Mouse (Mus musculus) hindbrain, embryonic 10.5 days (tissue): ENCODE data around the gene Yy1. TPM values are rescaled to one million over a fixed set of nuclear protein-coding genes. Genes with fewer than 3 reads are reported as not detected.

Experiments used
- DNase-seq: peaks from one replicate; pipeline ENCODE4 v3.0.0-alpha.2; 2017; ENCODE audit warnings: low spot score
- H3K27ac ChIP-seq: fragments of 300-500 bp; sonication (generic); 2 replicates; pipeline ENCODE4 v1.5.1; 2016; ENCODE audit warnings: mild to moderate bottlenecking, moderate library complexity
- H3K27me3 ChIP-seq: fragments of 300-500 bp; sonication (generic); 2 replicates; pipeline ENCODE4 v1.6.1; 2016; ENCODE audit warnings: mild to moderate bottlenecking; ENCODE audit not compliant: poor library complexity, insufficient read depth, severe bottlenecking
- H3K36me3 ChIP-seq: fragments of 300-500 bp; sonication (generic); 2 replicates; pipeline ENCODE4 v1.6.1; 2016; ENCODE audit warnings: mild to moderate bottlenecking, moderate library complexity
- H3K4me1 ChIP-seq: fragments of 300-500 bp; sonication (generic); replicated peaks from 2 replicates; pipeline ENCODE4 v1.6.1; 2016; ENCODE audit warnings: mild to moderate bottlenecking
- H3K4me3 ChIP-seq: fragments of 300-500 bp; sonication (generic); 2 replicates; pipeline ENCODE4 v1.5.1; 2016; ENCODE audit warnings: mild to moderate bottlenecking, moderate library complexity
- H3K9me3 ChIP-seq: fragments of 300-500 bp; sonication (generic); 2 replicates; pipeline ENCODE4 v1.6.1; 2016; ENCODE audit warnings: mild to moderate bottlenecking, moderate library complexity
- WGBS: fragments of 180-500 bp; shearing (Covaris S2); methylation state at CpG from one replicate; pipeline ENCODE4 v1.1.7; 2016; 5-methylcytosine and 5-hydroxymethylcytosine counted together
- polyA plus RNA-seq: library from polyadenylated mRNA; unstranded; fragments of >200 nt; fragmentation: Nextera tagmentation; extraction: Ambion mirVana; gene quantifications from 2 replicates; pipeline ENCODE4 v1.2.1, GENCODE M21; 2016

The Yy1 gene
- polyA plus RNA-seq, 1 experiment from 2014 or later, result 18.6 TPM

DNA sequence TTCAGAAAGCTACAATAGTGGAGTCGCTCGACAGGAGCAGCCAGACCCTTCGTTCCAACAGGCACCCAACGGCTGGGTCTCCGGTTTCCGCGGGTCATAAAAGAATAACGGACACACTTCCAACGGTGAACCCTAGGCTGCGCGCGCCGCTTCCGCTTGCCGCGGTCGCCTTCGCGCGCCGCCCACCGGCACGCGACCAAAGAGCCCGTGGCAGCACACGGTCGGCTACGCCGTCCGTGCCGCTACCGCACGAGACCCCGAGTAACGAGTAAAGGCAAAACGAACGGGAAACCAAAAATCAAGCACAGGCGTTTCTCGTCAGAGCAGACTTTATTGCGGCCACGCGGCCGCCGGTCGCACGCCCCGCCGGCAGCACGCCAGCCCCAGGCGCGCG, 624 bp upstream of the Yy1 start:
- Histone ChIP-seq H3K27me3 (no peaks in the 10 kb centered on the region), H3K9me3 (no peaks in the 10 kb centered on the region), H3K4me3 (peak overlapping the region; percentile 97), H3K36me3 (peaks cover 13% of the 10 kb centered on the region), H3K4me1 (peaks cover 36% of the 10 kb centered on the region), H3K27ac (peak overlapping the region; percentile 97)
- peak; percentile 80 for DNase-seq
- WGBS, result under 1% methylated on average over 52 of the region's 52 CpGs

DNA sequence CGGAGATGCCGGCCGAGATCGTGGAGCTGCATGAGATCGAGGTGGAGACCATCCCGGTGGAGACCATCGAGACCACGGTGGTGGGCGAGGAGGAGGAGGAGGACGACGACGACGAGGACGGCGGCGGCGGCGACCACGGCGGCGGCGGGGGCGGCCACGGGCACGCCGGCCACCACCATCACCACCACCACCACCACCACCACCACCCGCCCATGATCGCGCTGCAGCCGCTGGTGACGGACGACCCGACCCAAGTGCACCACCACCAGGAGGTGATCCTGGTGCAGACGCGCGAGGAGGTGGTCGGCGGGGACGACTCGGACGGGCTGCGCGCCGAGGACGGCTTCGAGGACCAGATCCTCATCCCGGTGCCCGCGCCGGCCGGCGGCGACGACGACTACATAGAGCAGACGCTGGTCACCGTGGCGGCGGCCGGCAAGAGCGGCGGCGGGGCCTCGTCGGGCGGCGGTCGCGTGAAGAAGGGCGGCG, 724 bp downstream of the Yy1 start:
- Histone ChIP-seq H3K9me3 (no peaks in the 10 kb centered on the region), H3K4me3 (peak overlapping the region; percentile 97), H3K36me3 (peaks cover 12% of the 10 kb centered on the region), H3K4me1 (peaks cover 36% of the 10 kb centered on the region), H3K27ac (peak overlapping the region; percentile 97), H3K27me3 (no peaks in the 10 kb centered on the region)
- WGBS, result under 1% methylated on average over 68 of the region's 71 CpGs
- DNase-seq, result peak; percentile 38

DNA sequence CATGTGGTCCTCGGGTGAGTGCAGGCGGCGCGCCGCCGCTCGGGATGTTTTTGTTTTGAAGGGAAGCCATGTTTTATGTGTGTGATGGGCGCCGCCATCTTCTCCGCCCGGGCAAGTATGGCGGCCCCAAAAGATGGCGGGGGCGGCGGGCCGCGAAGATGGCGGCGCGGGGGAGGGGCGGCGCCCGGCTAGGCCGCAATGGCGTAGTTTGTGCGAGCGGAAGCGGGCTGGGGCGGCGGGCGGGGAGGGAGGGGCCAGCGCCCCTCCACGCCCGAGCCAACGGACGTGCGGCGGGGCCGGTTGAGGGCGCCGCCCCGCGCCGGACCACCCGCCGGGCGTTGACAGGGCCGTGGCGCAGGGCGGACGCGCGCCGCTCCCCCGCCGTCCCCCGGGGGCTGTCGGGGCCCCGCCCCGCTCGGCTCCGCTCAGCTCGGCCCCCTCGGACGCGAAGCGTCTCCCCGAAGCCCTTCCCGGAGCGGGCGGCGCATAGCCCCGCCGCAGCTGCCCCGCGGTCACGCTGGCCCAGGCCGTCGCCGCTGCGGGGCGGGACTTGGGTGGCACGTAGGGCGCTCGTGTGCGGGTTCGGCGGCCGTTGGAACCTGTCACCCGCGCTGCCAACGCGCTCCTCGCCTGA, 1.4 kb downstream of the Yy1 start:
- Histone ChIP-seq H3K4me3 (peak overlapping the region; percentile 97), H3K27me3 (no peaks in the 10 kb centered on the region), H3K36me3 (peaks cover 16% of the 10 kb centered on the region), H3K9me3 (no peaks in the 10 kb centered on the region), H3K4me1 (peaks cover 36% of the 10 kb centered on the region), H3K27ac (peak overlapping the region; percentile 97)
- under 1% methylated on average over 94 of the region's 94 CpGs for WGBS
- DNase-seq, result peak; percentile 83

DNA sequence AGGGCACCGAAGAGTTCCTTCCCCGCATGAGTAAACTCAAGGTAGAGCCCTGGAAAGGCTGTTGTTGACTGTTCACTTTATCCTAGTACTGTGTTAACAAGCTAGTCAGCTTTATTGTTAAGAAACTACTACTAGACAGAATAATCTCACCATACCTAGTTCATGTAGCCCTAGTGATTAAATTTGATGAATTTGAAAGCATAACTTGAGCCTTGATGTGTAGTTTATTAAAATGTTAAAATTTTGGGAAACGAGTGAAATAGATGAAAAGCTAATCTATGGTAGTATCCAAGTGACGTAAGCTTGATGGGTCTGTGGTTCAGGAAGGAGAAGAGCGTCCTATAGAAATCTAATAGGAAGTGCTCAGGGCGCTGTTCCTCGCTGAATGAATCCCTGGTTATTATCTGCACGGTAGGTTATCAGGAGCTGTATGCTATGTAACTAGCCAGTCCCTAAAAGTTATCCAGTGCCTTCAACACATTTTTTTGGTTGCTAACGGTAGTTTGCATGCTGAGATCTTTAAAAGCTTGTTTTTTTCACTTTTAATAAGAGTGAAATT, 2.3 kb downstream of the Yy1 start:
- Histone ChIP-seq H3K27me3 (no peaks in the 10 kb centered on the region), H3K9me3 (no peaks in the 10 kb centered on the region), H3K4me3 (peak overlapping the region; percentile 97), H3K27ac (peak overlapping the region; percentile 97), H3K4me1 (peaks cover 40% of the 10 kb centered on the region), H3K36me3 (peaks cover 23% of the 10 kb centered on the region)
- 32% methylated on average over 9 of the region's 9 CpGs for WGBS
- no peak for DNase-seq

DNA sequence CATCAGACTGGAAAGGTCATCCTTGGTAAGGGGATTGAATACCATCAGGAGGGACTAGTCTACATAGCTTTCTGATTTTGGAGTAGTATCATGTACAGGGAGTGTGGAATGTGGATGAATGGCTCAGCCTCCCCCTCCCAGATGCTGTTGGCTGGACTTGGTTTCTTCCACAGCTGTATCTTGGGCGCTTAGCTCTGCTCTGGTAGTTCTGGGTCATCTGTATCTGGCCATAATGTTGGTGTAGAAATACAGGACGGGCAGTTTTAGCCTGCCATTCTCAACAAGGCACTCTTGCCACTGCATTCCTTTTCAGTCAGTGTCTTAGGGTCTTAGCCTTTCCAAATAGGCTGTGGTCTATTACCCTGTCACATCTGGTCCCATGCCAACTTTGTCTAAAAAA, 8.8 kb downstream of the Yy1 start:
- peaks cover 18% of the 10 kb centered on the region for H3K4me1 ChIP-seq
- WGBS, result 83% methylated on average over 2 of the region's 2 CpGs
- no peaks in the 10 kb centered on the region for H3K27me3 ChIP-seq
- H3K4me3 ChIP-seq, result no peak overlapping the region
- no peak overlapping the region for H3K27ac ChIP-seq
- H3K9me3 ChIP-seq, result no peaks in the 10 kb centered on the region
- peaks cover 37% of the 10 kb centered on the region for H3K36me3 ChIP-seq
- DNase-seq, result no peak

DNA sequence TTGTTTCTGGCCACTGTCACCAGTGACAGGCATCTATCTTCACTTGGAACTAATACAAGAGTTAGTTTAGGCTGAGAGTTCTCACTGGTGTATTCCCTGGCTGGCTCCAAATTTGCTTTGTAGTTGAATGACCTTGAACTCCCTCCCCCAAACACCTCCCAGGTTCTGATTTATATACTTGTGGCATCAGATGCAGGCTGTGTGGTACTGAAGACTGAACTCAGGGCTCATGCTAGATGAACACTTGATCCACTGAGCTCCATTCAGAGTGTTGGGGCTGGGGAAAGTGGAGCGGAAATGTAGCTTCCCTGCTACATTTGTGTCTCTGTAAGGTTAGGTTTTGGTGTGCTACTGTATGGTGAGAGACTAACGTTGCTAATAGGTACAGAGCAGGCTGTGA, 11.6 kb downstream of the Yy1 start:
- 94% methylated on average over 2 of the region's 2 CpGs for WGBS
- H3K36me3 ChIP-seq, result peaks cover 51% of the 10 kb centered on the region
- H3K27me3 ChIP-seq, result no peaks in the 10 kb centered on the region
- H3K4me1 ChIP-seq, result peaks cover 15% of the 10 kb centered on the region
- no peaks in the 10 kb centered on the region for H3K9me3 ChIP-seq
- DNase-seq, result no peak
- no peak overlapping the region for H3K4me3 ChIP-seq
- H3K27ac ChIP-seq, result no peak overlapping the region

DNA sequence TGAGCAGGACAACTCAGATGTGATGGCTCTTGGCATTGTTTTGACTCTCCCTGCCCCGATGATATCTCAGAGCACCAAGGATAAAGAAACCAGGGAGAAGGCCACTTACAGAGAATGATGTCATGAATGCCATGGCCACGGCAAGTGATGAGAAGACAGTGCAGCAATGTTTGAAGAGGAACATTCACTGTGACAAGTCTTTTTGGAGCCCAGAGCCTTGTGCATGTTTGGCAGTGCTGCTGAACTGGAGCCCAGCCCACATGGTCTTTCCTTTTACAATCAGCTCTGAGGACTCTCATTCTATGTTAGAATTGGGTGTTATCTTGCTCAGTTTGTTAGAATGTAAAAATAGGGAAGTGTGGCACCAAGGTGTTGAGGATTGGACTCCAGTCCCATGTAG, 15.7 kb downstream of the Yy1 start:
- Histone ChIP-seq H3K4me3 (no peak overlapping the region), H3K36me3 (peaks cover 51% of the 10 kb centered on the region), H3K27me3 (no peaks in the 10 kb centered on the region), H3K4me1 (no peaks in the 10 kb centered on the region), H3K27ac (no peak overlapping the region), H3K9me3 (no peaks in the 10 kb centered on the region)
- no peak for DNase-seq
- 92% methylated on average over 2 of the region's 2 CpGs for WGBS

DNA sequence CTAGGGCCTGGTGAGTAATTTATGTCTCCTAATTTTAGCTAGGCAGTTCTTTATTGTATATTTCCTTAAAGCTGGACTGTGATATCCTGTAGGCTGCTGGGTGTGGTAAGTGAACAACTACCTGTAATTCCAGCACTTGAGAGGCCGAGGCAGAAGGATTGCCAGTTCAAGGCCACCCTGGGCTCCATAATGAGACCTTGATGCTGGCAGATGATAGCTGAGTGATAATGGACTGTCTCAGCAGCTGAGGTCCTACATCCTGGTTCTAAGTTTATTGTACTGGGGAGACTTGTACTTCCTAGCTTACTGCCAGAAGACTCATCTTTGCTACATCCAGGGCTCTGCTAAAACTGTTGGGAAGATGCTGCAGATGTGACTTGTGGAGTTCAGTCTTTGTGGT, 17.0 kb downstream of the Yy1 start:
- Histone ChIP-seq H3K27me3 (no peaks in the 10 kb centered on the region), H3K9me3 (no peaks in the 10 kb centered on the region), H3K27ac (no peak overlapping the region), H3K4me3 (no peak overlapping the region), H3K36me3 (peaks cover 64% of the 10 kb centered on the region), H3K4me1 (no peaks in the 10 kb centered on the region)
- DNase-seq, result no peak
- WGBS, result 96% methylated on average over 1 of the region's 1 CpGs

DNA sequence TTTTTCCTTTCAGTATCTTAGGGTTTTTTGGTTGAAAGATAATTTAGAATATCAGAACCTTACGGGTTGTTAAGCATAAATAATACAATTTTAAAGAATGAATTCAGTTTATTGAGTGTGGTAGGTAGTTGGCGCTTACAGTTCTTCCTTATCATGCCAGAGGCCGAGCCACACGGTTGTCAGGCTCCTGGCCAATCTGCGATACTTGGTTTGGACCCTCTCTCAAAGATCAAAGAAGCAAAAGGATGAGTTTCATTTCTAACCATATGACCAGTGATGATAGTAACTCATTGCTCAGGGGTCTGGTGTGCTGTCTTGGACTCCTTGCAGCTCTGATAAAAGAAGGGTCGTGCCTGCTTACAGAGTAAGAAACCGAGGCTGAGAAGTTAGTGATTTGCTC, 17.5 kb downstream of the Yy1 start:
- Histone ChIP-seq H3K4me1 (no peaks in the 10 kb centered on the region), H3K36me3 (peaks cover 69% of the 10 kb centered on the region), H3K27me3 (no peaks in the 10 kb centered on the region), H3K27ac (no peak overlapping the region), H3K4me3 (no peak overlapping the region), H3K9me3 (no peaks in the 10 kb centered on the region)
- DNase-seq, result no peak
- 94% methylated on average over 7 of the region's 7 CpGs for WGBS

DNA sequence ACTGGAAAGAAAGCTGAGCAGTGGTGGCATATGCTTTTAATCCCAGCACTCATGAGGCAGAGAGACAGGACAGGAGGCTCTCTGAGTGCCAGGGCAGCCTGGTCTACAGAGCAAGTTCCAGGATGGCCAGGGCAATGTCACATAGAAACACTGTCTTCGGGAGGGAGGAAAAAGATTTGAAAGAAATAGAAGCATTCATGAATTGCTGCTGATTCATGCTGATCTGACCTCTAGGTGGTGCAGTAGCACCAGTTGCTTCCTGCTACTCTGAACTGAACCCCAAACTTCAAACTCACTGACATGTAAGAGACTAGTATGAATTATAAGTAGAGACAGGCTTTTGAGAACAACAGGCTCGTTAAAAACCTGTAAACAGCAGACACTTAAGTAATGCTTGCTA, 18.4 kb downstream of the Yy1 start:
- Histone ChIP-seq H3K27ac (no peak overlapping the region), H3K4me3 (no peak overlapping the region), H3K9me3 (no peaks in the 10 kb centered on the region), H3K27me3 (no peaks in the 10 kb centered on the region), H3K4me1 (no peaks in the 10 kb centered on the region), H3K36me3 (peaks cover 73% of the 10 kb centered on the region)
- WGBS, result 64% methylated on average over 2 of the region's 2 CpGs
- no peak for DNase-seq

DNA sequence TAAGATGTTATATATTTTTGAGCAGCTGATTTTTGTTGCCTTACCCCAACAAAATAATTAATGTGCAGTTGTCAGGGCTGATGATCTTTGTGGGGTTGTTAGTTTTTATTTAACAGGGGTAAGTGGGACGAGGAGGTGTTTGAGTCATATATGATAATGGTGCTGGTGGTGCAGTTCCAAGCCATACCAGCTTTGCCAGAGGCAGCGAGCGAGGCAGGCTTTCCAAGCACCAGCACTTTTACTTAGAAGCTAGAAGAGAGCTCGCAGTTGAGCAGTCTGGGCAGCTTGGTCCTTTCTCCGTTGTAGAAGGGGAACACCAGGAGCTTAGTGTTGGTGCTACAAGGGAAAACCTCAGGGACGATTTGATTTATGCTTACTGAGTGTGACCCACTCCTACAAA, 19.7 kb downstream of the Yy1 start:
- no peaks in the 10 kb centered on the region for H3K27me3 ChIP-seq
- no peak overlapping the region for H3K4me3 ChIP-seq
- no peak for DNase-seq
- H3K9me3 ChIP-seq, result no peaks in the 10 kb centered on the region
- no peak overlapping the region for H3K27ac ChIP-seq
- peaks cover 73% of the 10 kb centered on the region for H3K36me3 ChIP-seq
- no peaks in the 10 kb centered on the region for H3K4me1 ChIP-seq
- whole genome bisulfite sequencing, result 92% methylated on average over 6 of the region's 6 CpGs

DNA sequence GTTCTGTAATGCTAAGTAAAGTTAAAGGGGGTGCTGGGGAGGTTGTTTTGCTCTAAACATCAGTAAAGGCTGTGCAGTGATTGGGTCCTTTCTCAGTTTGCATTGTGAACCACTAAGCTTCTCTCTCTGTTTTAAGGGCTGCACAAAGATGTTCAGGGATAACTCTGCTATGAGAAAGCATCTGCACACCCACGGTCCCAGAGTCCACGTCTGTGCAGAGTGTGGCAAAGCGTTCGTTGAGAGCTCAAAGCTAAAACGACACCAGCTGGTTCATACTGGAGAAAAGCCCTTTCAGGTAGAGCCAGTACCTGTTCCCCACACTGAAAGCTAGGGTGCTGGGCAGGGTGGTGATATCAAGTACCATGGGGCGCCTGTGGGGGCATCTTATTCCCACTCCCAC, 21.7 kb downstream of the Yy1 start:
- no peaks in the 10 kb centered on the region for H3K9me3 ChIP-seq
- no peaks in the 10 kb centered on the region for H3K4me1 ChIP-seq
- H3K27me3 ChIP-seq, result no peaks in the 10 kb centered on the region
- 94% methylated on average over 6 of the region's 6 CpGs for WGBS
- no peak overlapping the region for H3K27ac ChIP-seq
- no peak overlapping the region for H3K4me3 ChIP-seq
- DNase-seq, result no peak
- peaks cover 73% of the 10 kb centered on the region for H3K36me3 ChIP-seq

DNA sequence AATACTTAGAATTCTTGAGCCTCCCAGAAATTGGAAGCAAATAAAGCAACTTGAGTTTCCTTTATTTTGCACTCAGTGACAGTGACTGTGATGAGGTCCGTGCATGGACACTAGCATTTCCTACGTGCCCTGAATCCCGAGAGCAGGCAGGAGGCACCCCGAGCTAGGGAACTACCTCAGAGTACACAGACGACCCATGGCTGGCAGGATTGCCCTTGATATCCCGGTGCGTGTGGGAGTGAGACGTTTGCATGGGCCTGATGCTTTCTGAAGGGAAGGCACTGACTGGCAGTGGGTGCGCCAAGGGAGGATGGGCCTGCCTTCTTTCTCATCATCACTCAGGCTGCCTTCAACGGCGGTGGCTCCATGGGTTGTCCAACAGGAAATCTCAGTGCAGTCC, 23.8 kb downstream of the Yy1 start:
- no peak for DNase-seq
- Histone ChIP-seq H3K27me3 (no peaks in the 10 kb centered on the region), H3K27ac (no peak overlapping the region), H3K9me3 (no peaks in the 10 kb centered on the region), H3K36me3 (peaks cover 69% of the 10 kb centered on the region), H3K4me1 (0 out of 2 replicates have a peak, but pooled peaks cover 3% of the 10 kb centered on the region), H3K4me3 (no peak overlapping the region)
- WGBS, result 89% methylated on average over 11 of the region's 11 CpGs
